Mouse (Mus musculus): ENCODE measurements at regions not wholly inside any gene's neighbourhood (a gene's known extent, or its start where the extent isn't known, plus 50 kb on each side); places are given as distances from the start of the nearest gene placed in this dataset.

GRCm38 (mm10) chr15:57644331-57644953 is 167.0 kb upstream of the Slc22a22 start:
- peak; percentile 53 to 59 for DNase-seq

- DNase-seq: no peak
Observed at GRCm38 (mm10) chr15:57639115-57639514, 161.7 kb upstream of the Slc22a22 start.

- DNase-seq: peak in 1 of 2 experiments; percentile 10
Observed at GRCm38 (mm10) chr15:57633067-57633466, 155.6 kb upstream of the Slc22a22 start.

GRCm38 (mm10) chr15:57632537-57632936 is 155.1 kb upstream of the Slc22a22 start:
- DNase-seq: no peak

GRCm38 (mm10) chr15:57618466-57618865 is 141.0 kb upstream of the Slc22a22 start:
- DNase-seq: peak; percentile 23 to 37

- peak; percentile 16 to 37 for DNase-seq
Observed at GRCm38 (mm10) chr15:57616880-57617391, 139.5 kb upstream of the Slc22a22 start.

- no peak for DNase-seq
Observed at GRCm38 (mm10) chr15:57610006-57610405, 132.6 kb upstream of the Slc22a22 start.

- DNase-seq: no peak
Observed at GRCm38 (mm10) chr15:57608519-57608918, 131.1 kb upstream of the Slc22a22 start.

GRCm38 (mm10) chr15:57600562-57600961 is 123.1 kb upstream of the Slc22a22 start:
- DNase-seq: peak; percentile 58 to 71

GRCm38 (mm10) chr15:57593326-57594004 is 116.0 kb upstream of the Slc22a22 start:
- DNase-seq: no peak

- peak; percentile 38 to 47 for DNase-seq
Observed at GRCm38 (mm10) chr15:57590597-57591219, 113.3 kb upstream of the Slc22a22 start.

- DNase-seq: peak; percentile 22 to 47
Observed at GRCm38 (mm10) chr15:57589404-57590377, 112.3 kb upstream of the Slc22a22 start.

GRCm38 (mm10) chr15:57585411-57585810 is 108.0 kb upstream of the Slc22a22 start:
- no peak for DNase-seq

- no peak for DNase-seq
Observed at GRCm38 (mm10) chr15:57584498-57584897, 107.1 kb upstream of the Slc22a22 start.

- DNase-seq: no peak
Observed at GRCm38 (mm10) chr15:57581266-57581665, 103.8 kb upstream of the Slc22a22 start.

GRCm38 (mm10) chr15:57578794-57579193 is 101.4 kb upstream of the Slc22a22 start:
- no peak for DNase-seq

GRCm38 (mm10) chr15:57574080-57574618 is 96.7 kb upstream of the Slc22a22 start:
- DNase-seq: no peak

GRCm38 (mm10) chr15:57572460-57572859 is 95.0 kb upstream of the Slc22a22 start:
- DNase-seq: no peak

- no peak for DNase-seq
Observed at GRCm38 (mm10) chr15:57568006-57568630, 90.7 kb upstream of the Slc22a22 start.

- DNase-seq: no peak
Observed at GRCm38 (mm10) chr15:57547154-57547553, 69.7 kb upstream of the Slc22a22 start.

GRCm38 (mm10) chr15:57545141-57545540 is 67.7 kb upstream of the Slc22a22 start:
- DNase-seq: no peak

GRCm38 (mm10) chr15:57543985-57544384 is 66.6 kb upstream of the Slc22a22 start:
- peak; percentile 17 to 18 for DNase-seq
